Mouse (Mus musculus) embryonic fibroblast, embryonic 13.5 days (primary cell): ENCODE results near the gene Ptgis.

Source experiments
- CTCF ChIP-seq: IDR thresholded peaks from 2 replicates; pipeline ENCODE4 v1.5.1; 2011; ENCODE audit warnings: mild to moderate bottlenecking, control low read depth, low read length, moderate library complexity, borderline replicate concordance; ENCODE audit not compliant: insufficient read depth
- POLR2A ChIP-seq: IDR thresholded peaks from 2 replicates; pipeline ENCODE4 v1.6.1; 2011; ENCODE audit warnings: low read depth, mild to moderate bottlenecking, control low read depth, low read length, moderate library complexity

DNA sequence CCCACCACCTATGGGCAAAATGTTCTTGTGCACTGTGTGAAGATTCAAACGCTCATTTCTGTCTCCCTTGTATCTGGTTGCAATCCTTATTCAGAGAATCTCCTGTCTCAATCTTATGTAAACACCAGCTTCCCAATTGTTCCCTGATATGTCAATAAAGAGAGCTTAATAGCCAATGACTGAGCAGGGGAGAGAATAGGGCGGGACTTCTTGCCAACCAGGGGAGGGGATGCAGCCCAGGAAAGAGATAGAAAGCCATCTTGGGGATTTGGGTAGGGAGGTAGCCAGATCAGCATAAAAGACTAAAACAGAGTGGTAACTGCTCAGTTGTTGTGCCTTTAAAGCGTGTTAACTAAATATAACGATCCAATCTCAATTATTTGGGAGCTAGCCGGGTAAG lies 19.7 kb downstream of the Ptgis start:
- TF ChIP-seq CTCF (no peak), POLR2A (no peak)
